Mouse (Mus musculus): ENCODE measurements at regions not wholly inside any gene's neighbourhood (a gene's known extent, or its start where the extent isn't known, plus 50 kb on each side); places are given as distances from the start of the nearest gene placed in this dataset.

GRCm38 (mm10) chr16:63287655-63288054 is 433.5 kb downstream of the Pros1 start:
- H3K27ac ChIP-seq (ENCODE audit: insufficient read depth, low read depth, low read length, poor library complexity, severe bottlenecking): no peak overlapping the region
- no peak for TF ChIP-seq CHD2 (IDR thresholded peaks at IDR 0.05; ENCODE audit: low read depth, low read length)
- no peak for TF ChIP-seq HCFC1 (IDR thresholded peaks at IDR 0.05; ENCODE audit: borderline replicate concordance, insufficient read depth, low read length)
- no peak for TF ChIP-seq ZNF384 (IDR thresholded peaks at IDR 0.05; ENCODE audit: low read depth, low read length)
- TF ChIP-seq ZC3H11A (IDR thresholded peaks at IDR 0.05; ENCODE audit: borderline replicate concordance, low read depth, low read length): no peak
- TF ChIP-seq MAFK (IDR thresholded peaks at IDR 0.05; ENCODE audit: insufficient read depth, low read depth, low read length): no peak
- H3K4me3 ChIP-seq (ENCODE audit: insufficient read depth in 1 of 2, low read depth in 1 of 2, low read length in 2 of 2, poor library complexity in 1 of 2, severe bottlenecking in 1 of 2): no peak overlapping the region
- H3K4me1 ChIP-seq (ENCODE audit: control insufficient read depth in 2 of 2, insufficient read depth in 2 of 2, low read length in 2 of 2, poor library complexity in 1 of 2): no peaks in the 10 kb centered on the region
- DNase-seq (ENCODE audit: low read depth, low spot score): no peak
- no peak overlapping the region for H3K9ac ChIP-seq (ENCODE audit: insufficient read depth, low read depth, low read length, poor library complexity, severe bottlenecking)
- no peaks in the 10 kb centered on the region for H3K36me3 ChIP-seq (ENCODE audit: control insufficient read depth, insufficient read depth, low read length, poor library complexity, severe bottlenecking)
- in situ Hi-C loops (cut with MboI; ENCODE audit: low sequenced_read_pairs in 2 of 2, unreplicated experiment in 2 of 2): no loop called here
- no peaks in the 10 kb centered on the region for H3K9me3 ChIP-seq (ENCODE audit: control insufficient read depth, insufficient read depth, low read depth, low read length)

GRCm38 (mm10) chr16:63311676-63312075 is 457.6 kb downstream of the Pros1 start:
- in situ Hi-C loops (cut with MboI; ENCODE audit: low sequenced_read_pairs in 2 of 2, unreplicated experiment in 2 of 2): no loop called here
- Histone ChIP-seq H3K4me1 (ENCODE audit: control insufficient read depth in 2 of 2, insufficient read depth in 2 of 2, low read length in 2 of 2, poor library complexity in 1 of 2) (no peaks in the 10 kb centered on the region), H3K9me3 (ENCODE audit: control insufficient read depth, insufficient read depth, low read depth, low read length) (no peaks in the 10 kb centered on the region), H3K36me3 (ENCODE audit: control insufficient read depth, insufficient read depth, low read length, poor library complexity, severe bottlenecking) (no peaks in the 10 kb centered on the region), H3K9ac (ENCODE audit: insufficient read depth, low read depth, low read length, poor library complexity, severe bottlenecking) (no peak overlapping the region), H3K4me3 (ENCODE audit: insufficient read depth in 1 of 2, low read depth in 1 of 2, low read length in 2 of 2, poor library complexity in 1 of 2, severe bottlenecking in 1 of 2) (no peak overlapping the region), H3K27ac (ENCODE audit: insufficient read depth, low read depth, low read length, poor library complexity, severe bottlenecking) (no peak overlapping the region)
- TF ChIP-seq ZC3H11A (IDR thresholded peaks at IDR 0.05; ENCODE audit: borderline replicate concordance, low read depth, low read length): no peak
- no peak for DNase-seq (ENCODE audit: low read depth, low spot score)

GRCm38 (mm10) chr16:63313544-63313943 is 459.4 kb downstream of the Pros1 start:
- in situ Hi-C loops (cut with MboI; ENCODE audit: low sequenced_read_pairs in 2 of 2, unreplicated experiment in 2 of 2): no loop called here
- no peak overlapping the region for H3K4me3 ChIP-seq (ENCODE audit: insufficient read depth in 1 of 2, low read depth in 1 of 2, low read length in 2 of 2, poor library complexity in 1 of 2, severe bottlenecking in 1 of 2)
- H3K9me3 ChIP-seq (ENCODE audit: control insufficient read depth, insufficient read depth, low read depth, low read length): no peaks in the 10 kb centered on the region
- DNase-seq (ENCODE audit: low read depth, low spot score): no peak
- H3K36me3 ChIP-seq (ENCODE audit: control insufficient read depth, insufficient read depth, low read length, poor library complexity, severe bottlenecking): no peaks in the 10 kb centered on the region
- no peak overlapping the region for H3K27ac ChIP-seq (ENCODE audit: insufficient read depth, low read depth, low read length, poor library complexity, severe bottlenecking)
- H3K9ac ChIP-seq (ENCODE audit: insufficient read depth, low read depth, low read length, poor library complexity, severe bottlenecking): no peak overlapping the region
- no peak for TF ChIP-seq CHD2 (IDR thresholded peaks at IDR 0.05; ENCODE audit: low read depth, low read length)
- TF ChIP-seq HCFC1 (IDR thresholded peaks at IDR 0.05; ENCODE audit: borderline replicate concordance, insufficient read depth, low read length): no peak
- TF ChIP-seq ZC3H11A (IDR thresholded peaks at IDR 0.05; ENCODE audit: borderline replicate concordance, low read depth, low read length): no peak
- no peak for TF ChIP-seq MAFK (IDR thresholded peaks at IDR 0.05; ENCODE audit: insufficient read depth, low read depth, low read length)
- TF ChIP-seq ZNF384 (IDR thresholded peaks at IDR 0.05; ENCODE audit: low read depth, low read length): no peak
- no peaks in the 10 kb centered on the region for H3K4me1 ChIP-seq (ENCODE audit: control insufficient read depth in 2 of 2, insufficient read depth in 2 of 2, low read length in 2 of 2, poor library complexity in 1 of 2)

GRCm38 (mm10) chr16:63319602-63320001 is 465.5 kb downstream of the Pros1 start:
- no peaks in the 10 kb centered on the region for H3K36me3 ChIP-seq (ENCODE audit: control insufficient read depth, insufficient read depth, low read length, poor library complexity, severe bottlenecking)
- TF ChIP-seq ZC3H11A (IDR thresholded peaks at IDR 0.05; ENCODE audit: borderline replicate concordance, low read depth, low read length) (no peak), CHD2 (IDR thresholded peaks at IDR 0.05; ENCODE audit: low read depth, low read length) (no peak), ZNF384 (IDR thresholded peaks at IDR 0.05; ENCODE audit: low read depth, low read length) (no peak), MAFK (IDR thresholded peaks at IDR 0.05; ENCODE audit: insufficient read depth, low read depth, low read length) (no peak), HCFC1 (IDR thresholded peaks at IDR 0.05; ENCODE audit: borderline replicate concordance, insufficient read depth, low read length) (no peak)
- H3K4me3 ChIP-seq (ENCODE audit: insufficient read depth in 1 of 2, low read depth in 1 of 2, low read length in 2 of 2, poor library complexity in 1 of 2, severe bottlenecking in 1 of 2): no peak overlapping the region
- in situ Hi-C loops (cut with MboI; ENCODE audit: low sequenced_read_pairs in 2 of 2, unreplicated experiment in 2 of 2): no loop called here
- no peak overlapping the region for H3K9ac ChIP-seq (ENCODE audit: insufficient read depth, low read depth, low read length, poor library complexity, severe bottlenecking)
- no peak for DNase-seq (ENCODE audit: low read depth, low spot score)
- H3K27ac ChIP-seq (ENCODE audit: insufficient read depth, low read depth, low read length, poor library complexity, severe bottlenecking): no peak overlapping the region
- no peaks in the 10 kb centered on the region for H3K9me3 ChIP-seq (ENCODE audit: control insufficient read depth, insufficient read depth, low read depth, low read length)
- no peaks in the 10 kb centered on the region for H3K4me1 ChIP-seq (ENCODE audit: control insufficient read depth in 2 of 2, insufficient read depth in 2 of 2, low read length in 2 of 2, poor library complexity in 1 of 2)

GRCm38 (mm10) chr16:63351511-63352125 is 497.5 kb downstream of the Pros1 start:
- TF ChIP-seq MAFK (IDR thresholded peaks at IDR 0.05; ENCODE audit: insufficient read depth, low read depth, low read length) (no peak), ZC3H11A (IDR thresholded peaks at IDR 0.05; ENCODE audit: borderline replicate concordance, low read depth, low read length) (no peak), CHD2 (IDR thresholded peaks at IDR 0.05; ENCODE audit: low read depth, low read length) (no peak), HCFC1 (IDR thresholded peaks at IDR 0.05; ENCODE audit: borderline replicate concordance, insufficient read depth, low read length) (no peak), ZNF384 (IDR thresholded peaks at IDR 0.05; ENCODE audit: low read depth, low read length) (no peak)
- no peaks in the 10 kb centered on the region for H3K36me3 ChIP-seq (ENCODE audit: control insufficient read depth, insufficient read depth, low read length, poor library complexity, severe bottlenecking)
- H3K9ac ChIP-seq (ENCODE audit: insufficient read depth, low read depth, low read length, poor library complexity, severe bottlenecking): no peak overlapping the region
- H3K27ac ChIP-seq (ENCODE audit: insufficient read depth, low read depth, low read length, poor library complexity, severe bottlenecking): no peak overlapping the region
- H3K9me3 ChIP-seq (ENCODE audit: control insufficient read depth, insufficient read depth, low read depth, low read length): no peaks in the 10 kb centered on the region
- H3K4me3 ChIP-seq (ENCODE audit: insufficient read depth in 1 of 2, low read depth in 1 of 2, low read length in 2 of 2, poor library complexity in 1 of 2, severe bottlenecking in 1 of 2): no peak overlapping the region
- in situ Hi-C loops (cut with MboI; ENCODE audit: low sequenced_read_pairs in 2 of 2, unreplicated experiment in 2 of 2): no loop called here
- no peak for DNase-seq (ENCODE audit: low read depth, low spot score)
- H3K4me1 ChIP-seq (ENCODE audit: control insufficient read depth in 2 of 2, insufficient read depth in 2 of 2, low read length in 2 of 2, poor library complexity in 1 of 2): no peaks in the 10 kb centered on the region
